Mouse (Mus musculus) hindbrain, postnatal 0 days (tissue): ENCODE data around the gene Rbm5. TPM values are rescaled to one million over a fixed set of nuclear protein-coding genes. Genes with fewer than 3 reads are reported as not detected.

Experiments
- ATAC-seq: fragments of 200-750 bp; cut with Nextera tagmentation; 2 replicates; pipeline ENCODE4 v1.8.0; 2017; ENCODE audit warnings: mild to moderate bottlenecking, moderate TSS enrichment, moderate library complexity
- DNase-seq: peaks from one replicate; pipeline ENCODE4 v3.0.0-alpha.2; 2015; ENCODE audit warnings: low spot score
- H3K27ac ChIP-seq: fragments of 300-500 bp; sonication (generic); 2 replicates; pipeline ENCODE4 v1.5.1; 2014; ENCODE audit warnings: mild to moderate bottlenecking
- H3K27me3 ChIP-seq: fragments of 300-500 bp; sonication (generic); 2 replicates; pipeline ENCODE4 v1.6.1; 2014; ENCODE audit warnings: low read length, mixed read lengths; ENCODE audit not compliant: insufficient read depth
- H3K36me3 ChIP-seq: fragments of 300-500 bp; sonication (generic); 2 replicates; pipeline ENCODE4 v1.6.1; 2014; ENCODE audit warnings: low read length, mixed read lengths; ENCODE audit not compliant: insufficient read depth
- H3K4me1 ChIP-seq: fragments of 300-500 bp; sonication (generic); 2 replicates; pipeline ENCODE4 v1.6.1; 2014; ENCODE audit warnings: antibody characterized with exemption, low read length, mixed read lengths; ENCODE audit not compliant: insufficient read depth
- H3K4me2 ChIP-seq: fragments of 300-500 bp; sonication (generic); 2 replicates; pipeline ENCODE4 v1.6.1; 2014; ENCODE audit warnings: low read depth, mild to moderate bottlenecking, low read length, moderate library complexity, mixed read lengths
- H3K4me3 ChIP-seq: fragments of 300-500 bp; sonication (generic); 2 replicates; pipeline ENCODE4 v1.5.1; 2014; ENCODE audit warnings: low read length
- H3K9ac ChIP-seq: fragments of 300-500 bp; sonication (generic); replicated peaks from 2 replicates; pipeline ENCODE4 v1.6.1; 2014; ENCODE audit warnings: mild to moderate bottlenecking, low read length, moderate library complexity, mixed read lengths
- H3K9me3 ChIP-seq: fragments of 300-500 bp; sonication (generic); 2 replicates; pipeline ENCODE4 v1.6.1; 2016; ENCODE audit warnings: low read length, mixed read lengths
- CTCF ChIP-seq: IDR thresholded peaks from 2 replicates; pipeline ENCODE4 v1.5.1; 2016; ENCODE audit warnings: antibody characterized with exemption, control low read depth, low read depth
- WGBS: fragments of 180-500 bp; shearing (Covaris S2); extraction: QIAGEN DNeasy Blood & Tissue Kit; methylation state at CpG from one replicate; pipeline ENCODE4 v1.1.7; 2014; 5-methylcytosine and 5-hydroxymethylcytosine counted together
- polyA plus RNA-seq: library from polyadenylated mRNA; unstranded; fragments of >200 nt; fragmentation: Nextera tagmentation; extraction: Ambion mirVana; gene quantifications from 2 replicates; pipeline ENCODE4 v1.2.1, GENCODE M21; 2015
- total RNA-seq: library from RNA; depleted of rRNA; stranded (reverse); fragments of >200 nt; gene quantifications from 2 replicates; pipeline ENCODE4 v1.2.3, GENCODE M21; 2014

The Rbm5 gene
- total and polyA plus RNA-seq, 2 experiments from 2014 or later = 142 to 149 TPM

GRCm38 (mm10) chr9:107709697-107710483 lies 60.9 kb downstream of the Rbm5 start, which contains the start of gene Sema3f:
Gene Sema3f, minus strand, starts transcription at chr9:107710475.
- peak within 1 kb of the TSS; percentile 82 for H3K4me2 ChIP-seq
- peak within 1 kb of the TSS; percentile 56 for H3K4me3 ChIP-seq
- WGBS = 1% methylated on average over 80 of the region's 86 CpGs
- peak; percentile 68 for ATAC-seq
- peak within 1 kb of the TSS; percentile 72 for H3K27ac ChIP-seq
- no peaks in the 10 kb centered on the region for H3K27me3 ChIP-seq
- peak; percentile 83 for DNase-seq
- no peaks in the 10 kb centered on the region for H3K36me3 ChIP-seq
- H3K9ac ChIP-seq = peak within 1 kb of the TSS; percentile 70
- H3K4me1 ChIP-seq = peaks cover 16% of the 10 kb centered on the region
- TF ChIP-seq CTCF = peak; percentile 59
- H3K9me3 ChIP-seq = no peaks in the 10 kb centered on the region

GRCm38 (mm10) chr9:107709096-107709696 lies 61.6 kb downstream of the Rbm5 start:
- DNase-seq (no peak), ATAC-seq (no peak)
- Histone ChIP-seq H3K4me3 (peak overlapping the region; percentile 56), H3K9ac (peak overlapping the region; percentile 70), H3K9me3 (no peaks in the 10 kb centered on the region), H3K4me1 (peaks cover 9% of the 10 kb centered on the region), H3K27me3 (no peaks in the 10 kb centered on the region), H3K36me3 (no peaks in the 10 kb centered on the region), H3K4me2 (peak overlapping the region; percentile 82), H3K27ac (peak overlapping the region; percentile 72)
- TF ChIP-seq CTCF = no peak
- WGBS = under 1% methylated on average over 50 of the region's 55 CpGs

GRCm38 (mm10) chr9:107708439-107709095 lies 62.2 kb downstream of the Rbm5 start:
- peaks cover 5% of the 10 kb centered on the region for H3K4me1 ChIP-seq

GRCm38 (mm10) chr9:107707701-107708438 lies 62.9 kb downstream of the Rbm5 start:
- ATAC-seq (peak; percentile 13), DNase-seq (no peak)
- Histone ChIP-seq H3K27me3 (no peaks in the 10 kb centered on the region), H3K36me3 (no peaks in the 10 kb centered on the region), H3K9me3 (no peaks in the 10 kb centered on the region), H3K27ac (peak overlapping the region; percentile 65), H3K9ac (peak overlapping the region; percentile 70), H3K4me1 (peaks cover 8% of the 10 kb centered on the region), H3K4me3 (peak overlapping the region; percentile 56), H3K4me2 (peak overlapping the region; percentile 82)
- WGBS = 2% methylated on average over 17 of the region's 17 CpGs
- no peak for TF ChIP-seq CTCF

More at GRCm38 (mm10) chr9:107708439-107709095, 62.2 kb downstream of the Rbm5 start:
- no peak for ATAC-seq
- Histone ChIP-seq H3K27me3 (no peaks in the 10 kb centered on the region), H3K9ac (peak overlapping the region; percentile 70), H3K27ac (peak overlapping the region; percentile 72; the same call in 1 of the 2 replicates), H3K4me3 (peak overlapping the region; percentile 56), H3K4me2 (peak overlapping the region; percentile 82), H3K36me3 (no peaks in the 10 kb centered on the region), H3K9me3 (no peaks in the 10 kb centered on the region)
- no peak for TF ChIP-seq CTCF
- WGBS = 7% methylated on average over 21 of the region's 21 CpGs
- no peak for DNase-seq

- ATAC-seq = no peak
Observed at GRCm38 (mm10) chr9:107706781-107707211, 64.0 kb downstream of the Rbm5 start.

More at GRCm38 (mm10) chr9:107706781-107707211, 64.0 kb downstream of the Rbm5 start:
- Histone ChIP-seq H3K9me3 (no peaks in the 10 kb centered on the region), H3K9ac (peak overlapping the region; percentile 70), H3K36me3 (no peaks in the 10 kb centered on the region), H3K4me2 (peak overlapping the region; percentile 82), H3K4me3 (peak overlapping the region; percentile 56), H3K4me1 (peaks cover 13% of the 10 kb centered on the region), H3K27ac (no peak overlapping the region; the same call in 1 of the 2 replicates), H3K27me3 (no peaks in the 10 kb centered on the region)
- no peak for TF ChIP-seq CTCF
- WGBS = 7% methylated on average over 14 of the region's 14 CpGs
- no peak for DNase-seq
